Mouse (Mus musculus): ENCODE data around the gene Ugt1a2.

GRCm38 (mm10) chr1:88224029-88224776 is 23.8 kb downstream of the Ugt1a2 start:
- TF ChIP-seq POLR2A (IDR thresholded peaks at IDR 0.05; ENCODE audit: borderline replicate concordance, low read depth, low read length) (no peak), CTCF (IDR thresholded peaks at IDR 0.05; ENCODE audit: low read depth, low read length) (no peak)
